Mouse (Mus musculus): ENCODE data around the gene Cd68. TPM values are rescaled to one million over a fixed set of nuclear protein-coding genes. Genes with fewer than 3 reads are reported as not detected.

Gene Cd68
- total and polyA plus RNA-seq, 3 experiments = 82.2 to 343 (median 122) TPM

- peak; percentile 37; the same call in 1 of the 2 replicates for TF ChIP-seq BHLHE40 (IDR thresholded peaks at IDR 0.05; ENCODE audit: low read depth, low read length)
- TF ChIP-seq MAFK (IDR thresholded peaks at IDR 0.05; ENCODE audit: insufficient replicate concordance, low read length) = no peak
- peak; percentile 89; the same call in 1 of the 2 replicates for TF ChIP-seq CHD1 (IDR thresholded peaks at IDR 0.05; ENCODE audit: low read depth, low read length)
- TF ChIP-seq IRF4 (IDR thresholded peaks at IDR 0.05; ENCODE audit: low read depth, low read length) = peak; percentile 80
Measured at GRCm38 (mm10) chr11:69662967-69663671, 2.8 kb downstream of the Cd68 start (continued).

- peak; percentile 99 for DNase-seq (ENCODE audit: extremely low read depth)
- Histone ChIP-seq H3K79me2 (replicated peaks; ENCODE audit: control insufficient read depth, extremely low read depth, insufficient read depth, poor library complexity, severe bottlenecking) (peaks cover 27% of the 10 kb centered on the region), H3K36me3 (replicated peaks in 1 of 2; ENCODE audit: control insufficient read depth in 1 of 2, insufficient read depth in 1 of 2, low read length in 1 of 2) (peaks cover 32 to 50% of the 10 kb centered on the region in 2 experiments), H3K4me2 (ENCODE audit: insufficient read depth, low read depth, poor library complexity, severe bottlenecking) (peak within 1 kb of the TSS; percentile 65), H3K27ac (ENCODE audit: insufficient read depth, low read depth) (peak within 1 kb of the TSS; percentile 95), H3K9ac (ENCODE audit: insufficient read depth, low read depth) (peak within 1 kb of the TSS; percentile 97), H3K9me3 (replicated peaks; ENCODE audit: low read length) (no peaks in the 10 kb centered on the region), H3K4me1 (ENCODE audit: control insufficient read depth in 1 of 2, insufficient read depth in 2 of 2) (peaks cover 18 to 68% of the 10 kb centered on the region in 2 experiments), H3K4me3 (replicated peaks in 1 of 3; ENCODE audit: low read depth in 2 of 3, low read length in 2 of 3, poor library complexity in 1 of 3) (peak within 1 kb of the TSS; percentile 66 to 70 (median 70)), H3K27me3 (replicated peaks) (no peaks in the 10 kb centered on the region)
- in situ Hi-C loops (cut with MboI; ENCODE audit: low pct_ligation_motif_present, low pct_unique_long_range_greater_than_20kb, low sequenced_read_pairs) = no loop called here
- dilution Hi-C loops (cut with MboI; ENCODE audit: extremely low pct_ligation_motif_present, extremely low pct_unique_long_range_greater_than_20kb, low sequenced_read_pairs) = no loop called here
- TF ChIP-seq SMC3 (IDR thresholded peaks at IDR 0.05; ENCODE audit: low read depth, low read length) (no peak), GABPA (IDR thresholded peaks at IDR 0.05; ENCODE audit: insufficient replicate concordance, low read depth, low read length) (no peak; the same call in 1 of the 2 replicates), NRF1 (IDR thresholded peaks at IDR 0.05; ENCODE audit: low read depth, low read length) (peak; percentile 94), USF1 (IDR thresholded peaks at IDR 0.05; ENCODE audit: low read depth, low read length) (no peak), KAT2A (IDR thresholded peaks at IDR 0.05; ENCODE audit: insufficient replicate concordance, low read length) (peak; percentile 91), MXI1 (IDR thresholded peaks at IDR 0.05; ENCODE audit: low read depth, low read length) (peak; percentile 89), MAFK (IDR thresholded peaks at IDR 0.05; ENCODE audit: insufficient replicate concordance, low read length) (no peak), BHLHE40 (IDR thresholded peaks at IDR 0.05; ENCODE audit: low read depth, low read length) (peak; percentile 33), IRF4 (IDR thresholded peaks at IDR 0.05; ENCODE audit: low read depth, low read length) (peak; percentile 67), SIN3A (IDR thresholded peaks at IDR 0.05; ENCODE audit: low read length) (peak; percentile 88), E2F4 (IDR thresholded peaks at IDR 0.05; ENCODE audit: insufficient replicate concordance, low read depth, low read length) (no peak; the same call in none of the 2 replicates), ZMIZ1 (IDR thresholded peaks at IDR 0.05; ENCODE audit: low read depth, low read length) (peak; percentile 97), HCFC1 (IDR thresholded peaks at IDR 0.05; ENCODE audit: low read depth, low read length) (peak; percentile 82), RCOR1 (conservative IDR thresholded peaks at IDR 0.05; ENCODE audit: low read depth, low read length) (peak; percentile 63; the same call in 1 of the 2 replicates), MEF2A (IDR thresholded peaks at IDR 0.05; ENCODE audit: borderline replicate concordance, low read depth, low read length) (peak; percentile 74; the same call in 1 of the 2 replicates), MYC (IDR thresholded peaks at IDR 0.05; ENCODE audit: low read depth, low read length) (peak; percentile 94), ZNF384 (IDR thresholded peaks at IDR 0.05; ENCODE audit: low read depth, low read length) (peak; percentile 76), PAX5 (IDR thresholded peaks at IDR 0.05; ENCODE audit: low read length) (no peak), UBTF (IDR thresholded peaks at IDR 0.05; ENCODE audit: low read depth, low read length) (0 out of 2 replicates have a peak, but pooled peaks have one; percentile 42), TCF12 (IDR thresholded peaks at IDR 0.05; ENCODE audit: low read depth, low read length) (peak; percentile 99), POLR2A (IDR thresholded peaks at IDR 0.05; ENCODE audit: low read depth, low read length) (peak; percentile 98), TBP (conservative IDR thresholded peaks at IDR 0.05; ENCODE audit: low read depth, low read length) (peak; percentile 96), NELFE (IDR thresholded peaks at IDR 0.05; ENCODE audit: low read depth, low read length) (peak; percentile 98), JUND (conservative IDR thresholded peaks at IDR 0.05; ENCODE audit: low read depth, low read length) (no peak), USF2 (conservative IDR thresholded peaks at IDR 0.05; ENCODE audit: low read depth, low read length) (no peak), POLR2AphosphoS2 (IDR thresholded peaks at IDR 0.05; ENCODE audit: low read depth, low read length) (peak; percentile 91), MAZ (IDR thresholded peaks at IDR 0.05; ENCODE audit: low read depth, low read length) (peak; percentile 97), EP300 (IDR thresholded peaks at IDR 0.05; ENCODE audit: low read length) (no peak), ETS1 (conservative IDR thresholded peaks at IDR 0.05; ENCODE audit: low read depth, low read length) (peak; percentile 54; the same call in 1 of the 2 replicates), CTCF (conservative IDR thresholded peaks at IDR 0.05 in 1 of 2, IDR thresholded peaks at IDR 0.05 in 1 of 2; ENCODE audit: low read depth in 2 of 2, low read length in 2 of 2) (peak in 1 of 2 experiments; percentile 52; a peak in 2 of 4 replicates), JUN (IDR thresholded peaks at IDR 0.05; ENCODE audit: insufficient read depth, low read depth, low read length) (no peak), ZC3H11A (IDR thresholded peaks at IDR 0.05; ENCODE audit: low read depth, low read length) (no peak)
Measured at GRCm38 (mm10) chr11:69662213-69662966, 3.6 kb downstream of the Cd68 start, which contains the start of gene Mpdu1. TSS of gene Mpdu1 (minus strand) at chr11:69662642.

Measured in CH12.LX (cell line).